Mouse (Mus musculus): Measurements from ENCODE around the gene Fam210b. TPM values are rescaled to one million over a fixed set of nuclear protein-coding genes. Genes with fewer than 3 reads are reported as not detected.
A peak's percentile ranks its signal among the peaks of the same experiment; 100 is the strongest.
"Not testable (repeated sequence)": the region's sequence is repeated elsewhere in the genome, so short reads cannot be mapped to it uniquely, and the experiment has no call there.

Fam210b gene
- 19.0 and 20.3 TPM in 2 replicates for polyA plus RNA-seq (2015; fragmentation: Nextera tagmentation; extraction: Ambion mirVana)

DNA sequence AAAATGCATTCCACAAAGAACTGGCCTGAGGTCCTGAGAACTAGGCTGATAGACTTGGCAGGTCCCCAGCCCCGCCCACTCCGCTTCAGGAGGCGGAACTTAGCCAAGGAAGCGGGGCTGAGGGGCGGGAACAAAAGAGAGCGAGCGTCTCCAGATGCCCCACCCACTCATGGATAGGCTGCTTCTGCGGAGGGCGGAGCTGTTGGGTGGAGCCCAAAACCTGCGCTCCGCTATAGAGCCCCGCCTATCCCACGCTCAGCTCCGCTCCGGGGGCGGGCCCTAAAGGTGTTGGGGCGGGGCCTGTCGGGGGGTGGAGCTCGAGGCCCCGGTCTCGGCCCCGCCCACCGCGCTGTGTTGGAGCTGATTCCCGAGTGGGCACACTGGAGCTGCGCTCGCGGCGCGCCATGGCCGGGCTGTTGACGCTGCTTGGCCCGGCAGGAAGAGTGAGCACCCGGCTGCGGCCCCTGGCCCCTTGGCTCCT, at the start of gene Fam210b:
Gene Fam210b (plus strand): TSS at position 308 of the 481 bp plus-strand sequence.
- Histone ChIP-seq H3K4me3 (peak within 1 kb of the TSS; percentile 70), H3K9me3 (0 out of 2 replicates have a peak, but pooled peaks cover 3% of the 10 kb centered on the region), H3K36me3 (no peaks in the 10 kb centered on the region), H3K4me2 (replicated peaks) (peak within 1 kb of the TSS; percentile 98), H3K27me3 (peaks cover 10% of the 10 kb centered on the region; the same call in 1 of the 2 replicates), H3K27ac (peak within 1 kb of the TSS; percentile 83), H3K4me1 (peaks cover 21% of the 10 kb centered on the region), H3K9ac (peak within 1 kb of the TSS; percentile 73)
- peak; percentile 95 for ATAC-seq (ENCODE audit: low FRiP score, low read depth)
- under 1% methylated on average over 34 of the region's 35 CpGs for WGBS

DNA sequence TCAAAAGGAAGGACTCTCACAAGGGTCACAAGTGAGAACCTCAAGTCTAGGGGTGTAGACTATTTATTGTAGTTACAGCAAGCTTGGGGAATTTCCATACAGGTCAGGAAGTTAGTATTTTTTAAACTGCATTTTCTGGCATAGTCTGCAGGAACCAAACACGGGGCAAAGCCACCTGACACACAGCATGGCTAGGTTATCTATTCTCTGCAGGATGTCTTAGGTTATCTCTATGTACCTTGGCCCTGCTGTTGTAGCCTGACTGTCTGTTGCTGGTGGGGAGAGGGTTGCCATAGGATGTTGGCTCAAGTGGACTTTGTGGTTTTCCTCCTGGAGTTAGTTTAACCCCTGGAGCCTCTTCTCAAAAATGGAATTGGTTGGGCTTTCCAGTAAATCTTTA, 47.3 kb upstream of the Fam210b start:
- H3K4me3 ChIP-seq, result no peak overlapping the region
- 63% methylated on average over 1 of the region's 1 CpGs for WGBS
- H3K9me3 ChIP-seq, result no peaks in the 10 kb centered on the region
- H3K27me3 ChIP-seq, result no peaks in the 10 kb centered on the region
- ATAC-seq (ENCODE audit: low FRiP score, low read depth), result no peak
- peaks cover 10% of the 10 kb centered on the region for H3K4me1 ChIP-seq
- H3K4me2 ChIP-seq (replicated peaks), result no peak overlapping the region
- no peak overlapping the region for H3K27ac ChIP-seq
- no peak overlapping the region for H3K9ac ChIP-seq
- no peaks in the 10 kb centered on the region for H3K36me3 ChIP-seq

DNA sequence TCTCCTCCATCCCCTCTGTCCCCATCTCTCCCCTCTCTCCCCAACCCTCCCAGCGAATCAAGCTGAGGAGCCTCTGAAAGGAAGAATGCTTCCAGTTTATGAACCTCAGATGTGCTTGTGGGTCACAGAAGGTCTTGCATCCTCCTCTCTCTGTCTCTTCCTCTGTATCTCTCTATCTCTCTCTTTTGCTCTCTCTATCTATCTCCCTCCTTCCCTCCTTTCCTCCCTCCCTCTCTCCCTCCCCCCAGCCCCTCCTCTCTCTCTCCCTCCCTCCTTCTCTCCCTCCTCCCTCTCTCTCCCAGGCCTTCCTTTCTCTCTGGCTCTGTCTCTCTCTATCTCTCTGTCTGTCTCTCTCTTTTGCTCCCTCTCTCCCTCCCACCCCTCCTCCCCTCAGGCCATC, 46.8 kb upstream of the Fam210b start:
- Histone ChIP-seq H3K9me3 (no peaks in the 10 kb centered on the region), H3K9ac (no peak overlapping the region), H3K4me3 (no peak overlapping the region), H3K36me3 (no peaks in the 10 kb centered on the region), H3K27me3 (no peaks in the 10 kb centered on the region), H3K4me2 (replicated peaks) (no peak overlapping the region), H3K4me1 (peaks cover 10% of the 10 kb centered on the region), H3K27ac (no peak overlapping the region)
- 47% methylated on average over 1 of the region's 1 CpGs for WGBS
- no peak for ATAC-seq (ENCODE audit: low FRiP score, low read depth)

DNA sequence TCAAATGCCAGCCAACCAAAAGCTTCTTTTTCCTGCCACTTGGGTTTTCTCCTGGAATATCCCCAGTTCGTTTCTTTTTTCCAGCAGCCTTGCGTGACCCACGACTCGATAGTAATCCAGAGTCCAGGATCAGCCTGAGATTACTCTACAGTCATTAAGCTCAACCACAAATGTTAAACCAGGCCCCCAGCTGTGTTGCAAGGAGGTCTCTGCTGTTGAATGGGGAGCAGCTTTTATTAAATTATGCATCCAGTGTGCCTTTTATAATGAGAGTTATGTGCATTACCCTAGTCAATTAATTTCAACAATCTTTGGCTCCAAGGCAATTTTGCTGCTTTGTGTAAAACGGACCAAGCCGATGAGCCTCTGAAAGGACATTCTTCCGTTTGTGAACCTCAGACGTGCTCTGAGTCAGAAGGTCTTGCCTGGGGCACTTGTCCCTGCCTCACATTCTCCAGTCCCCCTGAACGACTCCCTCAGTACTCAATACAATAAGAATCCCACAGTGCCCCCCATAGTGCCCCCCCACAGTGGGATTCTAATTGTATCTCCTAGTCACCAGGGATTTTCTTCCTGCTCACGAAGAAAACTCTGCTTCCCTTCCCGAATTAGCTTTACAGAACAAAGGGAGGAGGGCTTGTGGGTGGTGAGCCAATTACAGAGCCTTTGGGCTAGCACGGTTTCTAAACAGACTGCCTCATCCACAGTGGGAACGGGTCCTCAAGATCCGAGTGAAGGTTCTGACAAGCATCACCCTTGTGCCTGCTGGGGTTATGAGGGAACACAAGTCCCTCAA, 46.0 kb upstream of the Fam210b start:
- no peak overlapping the region for H3K4me2 ChIP-seq (replicated peaks)
- H3K27me3 ChIP-seq, result no peaks in the 10 kb centered on the region
- no peak for ATAC-seq (ENCODE audit: low FRiP score, low read depth)
- 18% methylated on average over 14 of the region's 14 CpGs for WGBS
- H3K9me3 ChIP-seq, result no peaks in the 10 kb centered on the region
- H3K27ac ChIP-seq, result no peak overlapping the region
- no peaks in the 10 kb centered on the region for H3K36me3 ChIP-seq
- peaks cover 10% of the 10 kb centered on the region for H3K4me1 ChIP-seq
- H3K9ac ChIP-seq, result no peak overlapping the region
- no peak overlapping the region for H3K4me3 ChIP-seq

DNA sequence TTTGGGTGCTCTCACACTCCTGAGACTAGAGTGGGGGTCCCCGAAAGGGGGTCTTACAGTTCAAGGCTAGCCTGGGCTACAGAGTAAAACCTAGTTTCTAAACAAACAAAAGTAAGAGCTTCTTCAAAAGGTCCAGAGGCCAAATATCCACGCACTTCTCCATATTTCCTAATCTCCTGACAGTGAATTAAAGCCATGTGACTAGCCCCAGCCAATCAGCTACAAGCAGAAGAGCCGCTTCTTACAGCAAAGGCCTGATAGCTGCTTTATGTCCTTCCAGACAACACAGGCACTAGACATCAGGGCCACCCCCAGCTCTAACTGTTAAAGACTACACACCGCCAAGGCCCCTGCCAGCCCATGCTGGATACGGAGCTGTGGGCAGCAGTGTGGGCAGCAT, 43.0 kb upstream of the Fam210b start:
- H3K27ac ChIP-seq, result no peak overlapping the region
- no peaks in the 10 kb centered on the region for H3K27me3 ChIP-seq
- no peak overlapping the region for H3K9ac ChIP-seq
- H3K4me2 ChIP-seq (replicated peaks), result no peak overlapping the region
- no peak overlapping the region for H3K4me3 ChIP-seq
- WGBS, result 92% methylated on average over 5 of the region's 5 CpGs
- peaks cover 10% of the 10 kb centered on the region for H3K4me1 ChIP-seq
- no peak for ATAC-seq (ENCODE audit: low FRiP score, low read depth)
- H3K36me3 ChIP-seq, result no peaks in the 10 kb centered on the region
- no peaks in the 10 kb centered on the region for H3K9me3 ChIP-seq

DNA sequence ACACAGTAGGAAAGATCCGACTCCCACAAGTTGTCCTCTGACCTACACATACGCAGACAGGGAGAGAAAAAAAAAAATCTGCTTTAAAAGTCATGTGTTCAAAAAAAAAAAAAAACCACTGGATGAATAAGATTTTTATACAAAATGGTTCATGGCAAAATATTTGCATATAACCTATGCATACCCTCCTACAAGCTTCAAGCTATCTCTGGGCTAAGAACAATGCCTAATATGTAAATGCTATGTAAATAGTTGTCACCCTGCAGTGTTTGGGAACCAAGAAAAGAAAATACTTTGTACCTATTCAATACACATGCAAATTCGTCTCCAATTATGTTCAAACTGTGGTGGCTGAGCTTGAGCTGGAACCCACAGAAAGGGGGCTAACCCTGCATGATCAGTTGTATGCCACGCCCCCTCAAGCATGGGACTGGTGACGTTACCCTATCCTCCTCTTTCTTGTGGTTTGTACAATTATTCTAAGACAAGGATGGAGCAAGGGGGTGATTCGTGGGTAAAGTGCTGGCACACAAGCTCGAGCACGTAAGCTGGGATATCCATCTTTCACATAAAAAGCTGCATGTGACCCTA, 41.2 kb upstream of the Fam210b start:
- Histone ChIP-seq H3K4me3 (no peak overlapping the region), H3K4me2 (replicated peaks) (no peak overlapping the region), H3K27me3 (no peaks in the 10 kb centered on the region), H3K9me3 (no peaks in the 10 kb centered on the region), H3K9ac (no peak overlapping the region), H3K4me1 (peaks cover 6% of the 10 kb centered on the region), H3K27ac (no peak overlapping the region), H3K36me3 (no peaks in the 10 kb centered on the region)
- 72% methylated on average over 8 of the region's 8 CpGs for WGBS
- no peak for ATAC-seq (ENCODE audit: low FRiP score, low read depth)

DNA sequence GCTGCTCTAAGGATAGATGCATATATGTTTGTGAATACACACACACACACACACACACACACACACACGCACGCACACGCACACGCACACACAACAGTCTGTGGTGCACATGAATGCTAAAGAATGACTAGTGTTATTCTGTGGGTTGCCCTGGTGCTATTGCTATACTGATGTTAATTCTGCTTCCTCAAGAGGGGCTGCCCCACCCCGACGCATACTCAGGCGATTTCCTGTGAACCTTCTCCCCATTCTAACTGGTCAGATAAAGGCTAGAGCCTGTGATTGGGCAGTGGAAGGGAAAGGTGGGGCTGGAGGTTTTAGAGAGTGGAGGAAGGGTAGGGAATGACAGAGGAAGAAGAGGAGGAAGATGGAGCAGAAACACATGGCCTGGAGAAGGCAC, 39.8 kb upstream of the Fam210b start:
- not testable (repeated sequence) for H3K36me3 ChIP-seq; H3K4me1 ChIP-seq; H3K27ac ChIP-seq; H3K9me3 ChIP-seq; H3K4me3 ChIP-seq; ATAC-seq (ENCODE audit: low FRiP score, low read depth); H3K9ac ChIP-seq; H3K27me3 ChIP-seq; H3K4me2 ChIP-seq (replicated peaks)
- WGBS, result 81% methylated on average over 7 of the region's 7 CpGs

DNA sequence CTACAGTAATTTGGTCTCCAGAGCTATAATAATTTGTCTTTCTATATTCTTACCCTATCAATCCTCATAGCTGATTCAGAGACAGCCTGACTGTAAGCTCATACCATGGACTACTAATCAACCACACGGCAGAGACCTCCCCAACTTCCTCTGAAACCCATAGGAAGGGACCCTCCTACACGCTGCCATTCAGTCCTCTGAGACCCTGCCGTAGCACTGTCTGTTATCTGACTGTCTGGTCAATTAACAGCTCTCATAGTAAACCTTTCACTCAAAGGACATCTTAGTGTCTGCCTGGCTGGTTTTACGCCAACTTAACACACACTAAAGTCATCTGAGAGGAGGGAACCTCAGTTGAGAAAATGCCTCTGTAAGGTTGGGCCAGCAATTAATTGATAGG, 38.8 kb upstream of the Fam210b start:
- no peak overlapping the region for H3K4me2 ChIP-seq (replicated peaks)
- H3K9ac ChIP-seq, result no peak overlapping the region
- H3K27ac ChIP-seq, result no peak overlapping the region
- H3K9me3 ChIP-seq, result no peaks in the 10 kb centered on the region
- no peaks in the 10 kb centered on the region for H3K27me3 ChIP-seq
- H3K36me3 ChIP-seq, result no peaks in the 10 kb centered on the region
- no peak for ATAC-seq (ENCODE audit: low FRiP score, low read depth)
- 0 out of 2 replicates have a peak, but pooled peaks cover under 1% of the 10 kb centered on the region for H3K4me1 ChIP-seq
- 56% methylated on average over 4 of the region's 4 CpGs for WGBS
- H3K4me3 ChIP-seq, result no peak overlapping the region

DNA sequence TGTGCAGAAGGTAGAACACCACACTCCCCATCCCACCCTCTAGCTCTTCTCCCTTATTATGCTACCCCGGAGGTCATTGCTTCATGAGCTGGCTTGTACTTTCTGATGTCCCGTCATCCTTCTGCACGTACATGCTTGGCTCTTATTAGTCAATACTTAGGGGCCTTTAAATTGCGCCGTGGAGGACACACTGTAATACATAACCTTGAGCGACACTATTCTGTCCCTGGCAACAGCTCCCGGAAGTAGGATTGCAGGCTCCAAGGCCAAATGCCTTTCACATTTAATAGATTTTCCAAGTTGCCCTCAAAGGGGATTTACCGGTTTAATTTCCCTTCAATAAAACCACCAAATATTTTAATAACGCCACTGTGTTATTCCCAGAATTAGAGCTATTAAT, 33.6 kb upstream of the Fam210b start:
- Histone ChIP-seq H3K9ac (no peak overlapping the region), H3K36me3 (no peaks in the 10 kb centered on the region), H3K9me3 (peaks cover 6% of the 10 kb centered on the region), H3K4me2 (replicated peaks) (no peak overlapping the region), H3K27me3 (no peaks in the 10 kb centered on the region), H3K4me3 (no peak overlapping the region), H3K4me1 (0 out of 2 replicates have a peak, but pooled peaks cover 3% of the 10 kb centered on the region), H3K27ac (no peak overlapping the region)
- 72% methylated on average over 9 of the region's 9 CpGs for WGBS
- ATAC-seq (ENCODE audit: low FRiP score, low read depth), result no peak

DNA sequence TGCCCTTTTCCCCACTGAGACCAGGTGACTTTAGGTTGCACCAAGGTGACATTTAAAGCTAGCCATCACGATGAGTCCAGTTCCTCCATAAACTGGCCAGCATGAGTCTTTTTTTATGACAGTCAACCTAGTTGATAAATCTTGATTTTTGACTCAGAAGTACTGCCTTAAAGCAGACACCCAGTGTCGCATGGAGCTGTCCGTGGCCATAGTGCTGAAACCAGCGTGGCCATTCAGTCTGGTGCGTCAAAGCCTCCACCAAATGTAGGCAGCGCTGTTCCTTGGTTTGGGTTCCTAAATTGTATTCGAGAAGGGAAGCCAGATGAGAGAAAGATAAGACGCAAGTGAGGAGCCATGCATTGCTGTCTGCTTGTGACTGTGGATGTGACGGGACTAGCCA, 24.5 kb upstream of the Fam210b start:
- H3K27ac ChIP-seq, result no peak overlapping the region
- H3K4me1 ChIP-seq, result no peaks in the 10 kb centered on the region
- no peaks in the 10 kb centered on the region for H3K9me3 ChIP-seq
- no peak overlapping the region for H3K4me3 ChIP-seq
- no peak for ATAC-seq (ENCODE audit: low FRiP score, low read depth)
- 12% methylated on average over 9 of the region's 9 CpGs for WGBS
- no peak overlapping the region for H3K9ac ChIP-seq
- H3K4me2 ChIP-seq (replicated peaks), result no peak overlapping the region
- H3K36me3 ChIP-seq, result no peaks in the 10 kb centered on the region
- H3K27me3 ChIP-seq, result peaks cover 7% of the 10 kb centered on the region; the same call in 1 of the 2 replicates

DNA sequence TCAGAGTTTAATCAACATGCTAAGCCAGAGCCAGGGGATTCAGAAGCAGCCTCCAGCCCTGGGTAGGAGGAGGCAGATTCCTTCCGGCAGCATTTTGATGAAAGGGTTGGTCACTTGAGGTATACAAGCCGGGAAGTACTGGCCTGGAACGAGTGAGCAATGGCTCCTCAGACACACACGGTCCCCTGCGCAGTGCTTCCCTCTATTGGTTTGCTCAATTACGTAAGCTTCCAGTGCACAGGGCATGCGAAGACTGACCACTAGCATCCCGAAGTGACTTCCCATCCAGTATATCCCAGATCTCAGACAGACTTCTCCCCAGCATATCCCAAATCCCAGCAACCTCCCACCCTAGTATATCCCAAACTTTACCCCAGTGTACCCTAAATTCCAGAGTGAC, 17.1 kb upstream of the Fam210b start:
- Histone ChIP-seq H3K4me2 (replicated peaks) (no peak overlapping the region), H3K4me3 (no peak overlapping the region), H3K9ac (no peak overlapping the region), H3K9me3 (no peaks in the 10 kb centered on the region), H3K27ac (no peak overlapping the region), H3K36me3 (no peaks in the 10 kb centered on the region), H3K4me1 (0 out of 2 replicates have a peak, but pooled peaks cover 3% of the 10 kb centered on the region), H3K27me3 (peaks cover 29% of the 10 kb centered on the region)
- 65% methylated on average over 8 of the region's 8 CpGs for WGBS
- ATAC-seq (ENCODE audit: low FRiP score, low read depth), result no peak

DNA sequence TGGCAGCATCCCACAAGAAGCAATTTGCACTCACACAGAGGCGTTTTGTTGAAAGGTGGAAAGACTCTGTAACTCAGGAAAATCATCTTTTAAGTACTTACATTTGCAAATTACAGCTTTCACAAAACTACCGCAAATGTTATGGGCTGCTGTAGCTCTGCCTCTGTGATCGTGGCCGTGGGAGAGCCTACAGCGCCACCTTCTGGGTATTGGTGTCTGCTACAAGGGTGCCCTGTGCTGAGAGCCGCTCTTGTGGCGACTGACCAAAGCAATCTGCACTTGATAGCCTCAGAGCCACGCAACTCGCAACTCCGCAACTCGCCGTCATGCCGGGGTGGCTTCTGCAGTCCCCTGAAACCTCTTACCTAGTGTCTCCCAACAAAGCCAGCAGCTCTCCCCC, 16.2 kb upstream of the Fam210b start:
- Histone ChIP-seq H3K4me3 (no peak overlapping the region), H3K27me3 (peaks cover 29% of the 10 kb centered on the region), H3K4me2 (replicated peaks) (no peak overlapping the region), H3K9ac (no peak overlapping the region), H3K27ac (no peak overlapping the region), H3K4me1 (0 out of 2 replicates have a peak, but pooled peaks cover 3% of the 10 kb centered on the region), H3K36me3 (no peaks in the 10 kb centered on the region), H3K9me3 (no peaks in the 10 kb centered on the region)
- no peak for ATAC-seq (ENCODE audit: low FRiP score, low read depth)
- 9% methylated on average over 13 of the region's 13 CpGs for WGBS

Data from limb, embryonic 13.5 days (tissue).